Mouse (Mus musculus) thymus, postnatal 14 days (tissue): Measurements from ENCODE around the gene Zfp595.
"Not testable (repeated sequence)": the region's sequence is repeated elsewhere in the genome, so short reads cannot be mapped to it uniquely, and the experiment has no call there.

ENCODE experiments used
- DNase-seq: peaks from one replicate; pipeline ENCODE4 v3.0.0; 2021

The Zfp595 gene

DNA sequence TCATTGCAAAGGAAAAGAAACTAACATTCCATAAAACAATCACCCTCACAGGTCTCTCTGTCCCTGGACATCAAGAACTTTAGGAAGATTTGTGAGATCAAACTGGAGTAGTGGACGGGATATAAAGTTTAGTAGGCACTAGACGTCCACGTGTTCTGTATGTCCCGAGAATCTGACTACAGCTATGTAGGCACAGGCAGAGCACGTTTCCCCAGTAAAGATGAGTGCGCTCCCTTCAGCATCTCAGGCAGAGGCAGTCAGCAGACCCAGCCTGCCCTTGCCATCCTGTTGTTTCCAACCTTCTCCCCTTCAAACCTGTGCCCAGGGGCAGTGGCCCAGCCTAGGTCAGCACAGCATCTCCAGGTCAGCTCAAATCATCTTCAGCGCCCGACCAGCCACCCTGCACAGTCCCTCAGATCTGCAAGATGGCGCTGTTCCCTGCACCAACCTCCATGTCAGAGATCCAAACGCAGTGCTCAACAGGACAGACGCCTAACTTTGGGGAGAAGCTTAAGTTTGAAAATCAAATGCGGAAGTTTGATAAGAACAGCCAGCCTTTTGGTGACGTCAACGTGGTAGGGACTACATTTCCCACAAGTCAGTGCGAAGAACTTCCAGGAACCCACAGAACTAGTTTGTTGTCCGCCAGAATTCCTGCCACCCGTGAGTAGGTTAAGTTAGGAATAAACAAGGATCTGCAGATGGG lies at the start of gene Zfp595:
TSS of gene Zfp595 (minus strand) at position 552 of the 706 bp plus-strand sequence.
- DNase-seq = peak; percentile 84

GRCm38 (mm10) chr13:67376255-67376654 lies 43.9 kb upstream of the Zfp595 start:
- DNase-seq = not testable (repeated sequence)

DNA sequence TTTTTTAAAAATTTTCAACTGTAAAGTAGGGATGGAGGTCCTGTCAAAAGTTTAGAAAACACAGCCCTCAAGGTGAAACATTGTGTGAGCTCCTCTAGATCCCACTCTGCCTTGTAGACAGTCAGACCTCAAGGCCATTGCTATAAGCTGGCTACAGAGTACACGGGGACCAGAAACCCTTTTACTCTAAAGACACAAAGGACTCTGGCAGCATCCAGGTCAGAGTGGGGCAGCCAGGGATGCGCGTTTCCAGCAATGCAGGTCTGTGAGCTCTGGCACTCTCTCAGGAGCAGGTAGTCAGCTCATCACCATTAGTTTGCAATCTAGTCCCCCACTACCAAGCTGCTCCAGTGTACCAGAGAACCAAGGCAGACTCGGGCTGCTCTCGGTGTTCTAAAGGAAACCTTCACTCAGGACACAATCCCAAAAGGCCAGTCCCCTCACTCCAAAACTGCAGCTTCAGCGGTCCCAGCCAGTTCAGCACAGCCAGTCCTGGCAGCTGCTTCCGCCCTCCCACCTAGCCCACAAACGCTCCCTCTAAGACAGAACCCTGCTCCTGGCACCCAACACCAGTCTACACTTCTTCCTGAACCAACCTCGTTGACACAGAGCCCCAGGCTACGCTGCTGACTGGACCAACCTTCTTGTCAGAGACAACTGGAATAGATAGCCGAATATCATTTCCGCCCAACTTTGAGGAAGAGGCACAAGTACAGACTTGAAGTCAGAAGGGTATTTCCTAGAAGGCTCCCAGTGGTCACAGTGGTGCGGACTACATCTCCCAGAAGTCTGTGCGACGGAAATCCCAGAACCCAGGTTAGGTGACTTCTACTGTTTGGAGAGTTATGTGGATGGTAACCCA lies 42.9 kb upstream of the Zfp595 start, which contains the start of the genes Gm28041 and Zfp456:
TSS of gene Gm28041 (minus strand) at position 684 of the 862 bp plus-strand sequence.
TSS of gene Zfp456 (minus strand) at position 761 of the 862 bp plus-strand sequence.
- peak; percentile 82 for DNase-seq

DNA sequence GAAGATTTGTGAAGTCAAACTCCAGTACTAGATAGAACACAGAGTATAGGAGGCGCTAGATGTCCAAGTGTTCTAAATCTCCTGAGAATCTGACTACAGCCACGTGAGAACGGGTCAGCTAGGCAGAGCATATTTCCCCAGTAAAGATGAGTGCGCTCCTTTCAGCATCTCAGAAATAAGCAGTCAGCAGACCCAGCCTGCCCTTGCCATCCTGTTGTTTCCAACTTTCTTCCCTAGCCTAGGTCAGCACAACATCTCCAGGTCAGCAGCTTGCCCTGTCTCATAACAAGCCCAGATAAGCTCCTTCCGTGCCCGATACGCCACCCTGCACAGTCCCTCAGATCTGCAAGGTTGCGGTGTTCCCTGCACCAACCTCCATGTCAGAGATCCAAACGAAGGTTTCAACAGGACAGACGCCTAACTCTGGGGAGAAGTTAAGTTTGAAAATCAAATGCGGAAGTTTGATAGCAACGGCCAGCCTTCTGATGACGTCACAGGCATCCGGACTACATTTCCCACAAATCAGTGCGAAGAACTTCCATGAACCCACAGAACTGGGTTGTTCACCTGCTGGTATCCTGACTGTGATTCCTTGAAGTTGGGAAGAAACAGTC lies 27.9 kb upstream of the Zfp595 start, which contains the start of the genes Gm28044 and Zfp953:
TSS of gene Gm28044 (minus strand) at position 406 of the 614 bp plus-strand sequence.
TSS of gene Zfp953 (minus strand) at position 475 of the 614 bp plus-strand sequence.
- peak; percentile 89 for DNase-seq

DNA sequence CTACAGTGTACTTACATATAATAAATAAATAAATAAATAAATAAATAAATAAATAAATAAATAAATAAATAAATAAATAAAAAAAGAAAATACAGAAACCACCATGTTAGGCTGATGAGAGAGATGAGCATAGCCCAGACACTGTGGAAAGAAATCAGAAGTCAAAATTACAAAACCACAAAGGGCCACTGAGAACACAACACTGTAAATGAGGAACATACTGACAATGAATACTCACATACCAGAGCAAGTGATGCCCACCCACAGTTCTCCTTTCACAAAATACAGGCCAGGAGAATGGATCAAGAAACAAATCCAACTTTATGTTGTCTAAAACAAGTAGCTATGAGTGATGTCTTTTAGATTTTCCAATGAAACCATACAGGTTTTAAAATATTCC lies 19.5 kb upstream of the Zfp595 start:
- no peak for DNase-seq

DNA sequence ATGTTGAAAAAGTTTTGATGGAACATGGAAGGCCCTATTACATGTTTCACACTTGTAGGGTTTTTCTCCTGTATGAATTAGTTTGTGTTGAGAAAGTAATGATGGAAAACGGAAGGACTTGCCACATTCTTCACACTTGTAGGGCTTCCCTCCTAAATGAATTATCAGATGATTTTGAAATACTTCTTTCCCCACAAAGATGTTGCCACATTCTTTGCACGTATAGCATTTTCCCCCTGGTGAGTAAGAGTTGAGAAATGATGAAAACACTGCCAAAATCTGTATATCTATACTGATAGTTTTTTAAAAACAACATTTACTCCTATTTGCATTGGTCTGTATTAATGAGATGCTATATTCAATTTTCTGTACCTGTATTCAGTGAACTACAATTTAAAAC lies 11.1 kb upstream of the Zfp595 start:
- no peak for DNase-seq

DNA sequence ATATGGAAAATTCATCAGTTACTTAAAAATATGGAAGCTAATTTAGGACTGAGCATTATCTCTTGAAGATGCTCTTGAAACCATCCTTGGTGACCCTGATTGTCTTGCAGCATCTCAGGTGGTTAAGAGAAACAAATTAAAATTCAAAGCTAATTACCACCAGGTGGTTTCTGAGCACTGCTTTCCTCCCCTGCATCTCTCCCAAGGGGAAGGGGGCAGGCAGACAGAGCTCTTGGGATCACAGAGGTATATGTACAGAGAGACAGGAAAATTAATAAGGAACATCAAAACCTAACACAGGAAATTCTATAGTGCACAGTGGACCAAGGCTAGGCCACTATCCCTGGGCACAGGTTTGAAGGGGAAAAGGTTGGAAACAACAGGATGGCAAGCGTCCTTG lies 507 bp upstream of the Zfp595 start:
- DNase-seq = peak; percentile 6

DNA sequence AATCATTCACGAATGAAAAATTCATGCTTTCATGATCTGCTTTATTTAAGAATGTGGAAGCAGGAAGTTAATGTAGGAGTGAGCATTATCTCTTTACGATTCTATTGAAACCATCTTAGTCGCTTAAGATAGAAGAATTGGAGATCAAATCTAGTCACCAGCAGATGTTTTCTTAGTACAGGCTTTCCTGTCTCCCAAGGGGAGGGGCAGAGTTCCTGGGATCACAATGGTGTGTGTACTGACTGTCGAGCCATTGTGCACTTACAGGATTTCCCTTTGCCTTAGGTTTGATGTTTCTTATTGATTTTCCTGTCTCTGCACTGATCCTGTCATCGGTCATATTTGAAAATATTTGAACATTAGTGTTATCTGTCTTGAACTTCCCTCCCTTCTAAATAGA lies 25.7 kb downstream of the Zfp595 start:
- DNase-seq = no peak

DNA sequence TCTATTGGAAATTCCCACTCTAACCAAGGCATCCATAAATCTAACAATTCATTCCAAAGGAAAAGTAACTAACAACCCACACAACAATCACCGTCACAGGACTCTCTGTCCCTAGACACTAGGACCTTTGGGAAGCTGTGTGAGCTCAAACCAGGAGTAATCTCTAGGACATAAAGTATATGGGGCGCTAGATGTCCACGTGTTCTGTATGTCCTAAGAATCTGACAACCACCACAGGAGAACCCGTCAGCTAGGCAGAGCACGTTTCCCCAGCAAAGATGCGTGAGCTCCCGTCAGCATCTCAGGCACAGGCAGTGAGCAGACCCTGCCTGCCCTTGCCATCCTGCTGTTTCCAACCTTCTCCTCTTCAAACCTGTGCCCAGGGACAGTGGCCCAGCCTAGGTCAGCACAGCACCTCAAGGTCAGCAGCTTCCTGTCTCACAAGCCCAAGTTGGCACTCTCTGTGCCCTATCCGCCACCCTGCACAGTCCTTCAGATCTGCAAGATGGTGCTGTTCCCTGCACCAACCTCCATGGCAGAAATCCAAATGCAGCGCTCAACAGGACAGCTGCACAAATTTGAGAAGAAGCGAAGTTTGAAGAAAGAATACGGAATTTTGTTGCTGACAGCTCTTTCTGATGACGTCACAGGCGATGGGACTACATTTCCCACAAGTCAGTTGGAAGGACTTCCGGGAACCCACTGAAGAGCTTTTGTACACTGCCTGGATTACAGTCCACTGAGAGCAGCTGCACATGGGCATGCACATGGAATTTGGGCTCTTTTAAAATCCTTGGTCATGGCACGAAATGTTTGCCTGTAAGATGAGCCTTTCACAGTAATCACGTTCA lies 26.3 kb downstream of the Zfp595 start, which contains the start of gene Zfp457:
TSS of gene Zfp457 (minus strand) at position 664 of the 851 bp plus-strand sequence.
- DNase-seq = peak; percentile 88

- no peak for DNase-seq
These were observed 54.1 kb downstream of the Zfp595 start, which contains the start of gene Zfp458 for GRCm38 (mm10) chr13:67278314-67278713. Gene Zfp458, minus strand, starts transcription at chr13:67278466.

DNA sequence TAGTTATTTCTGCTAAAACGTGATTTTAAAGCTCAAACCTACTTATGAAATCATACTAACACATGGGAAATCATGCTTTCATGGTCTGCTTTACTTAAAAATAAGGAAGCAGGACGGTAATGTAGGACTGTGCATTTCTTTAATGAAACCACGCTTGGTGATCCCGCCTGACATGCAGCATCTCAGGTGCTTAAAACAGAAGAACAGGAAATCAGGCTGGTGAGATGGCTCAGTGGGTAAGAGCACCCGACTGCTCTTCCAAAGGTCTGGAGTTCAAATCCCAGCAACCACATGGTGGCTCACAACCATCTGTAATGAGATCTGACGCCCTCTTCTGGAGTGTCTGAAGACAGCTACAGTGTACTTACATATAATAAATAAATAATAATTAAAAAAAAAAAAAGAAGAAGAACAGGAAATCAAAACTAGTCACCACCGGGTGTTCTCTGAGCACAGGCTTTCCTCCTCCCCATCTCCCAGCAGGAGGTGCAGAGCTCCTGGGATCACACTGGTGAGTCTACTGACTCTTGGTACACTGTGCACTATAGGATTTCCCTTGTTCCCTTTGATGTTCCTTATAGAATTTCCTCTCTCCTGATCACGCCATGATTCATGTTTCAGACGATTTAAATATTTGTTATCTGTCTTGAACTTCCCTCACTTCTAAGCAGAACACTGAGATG lies 62.8 kb downstream of the Zfp595 start:
- peak; percentile 17 for DNase-seq

GRCm38 (mm10) chr13:67268568-67269369 lies 63.6 kb downstream of the Zfp595 start:
- peak; percentile 79 for DNase-seq
